Mouse (Mus musculus) kidney, embryonic 15.5 days (tissue): ENCODE results near the gene Fen1. TPM values are rescaled to one million over a fixed set of nuclear protein-coding genes. Genes with fewer than 3 reads are reported as not detected.

Source experiments
- ATAC-seq: fragments of 200-750 bp; cut with Nextera tagmentation; replicated peaks from 2 replicates; pipeline ENCODE4 v1.8.0; 2017; ENCODE audit warnings: moderate TSS enrichment; ENCODE audit not compliant: low FRiP score
- H3K27ac ChIP-seq: fragments of 300-500 bp; sonication (generic); 2 replicates; pipeline ENCODE4 v1.5.1; 2015; ENCODE audit warnings: mild to moderate bottlenecking, inconsistent platforms
- H3K27me3 ChIP-seq: fragments of 300-500 bp; sonication (generic); 2 replicates; pipeline ENCODE4 v1.6.1; 2015; ENCODE audit warnings: inconsistent platforms
- H3K36me3 ChIP-seq: fragments of 300-500 bp; sonication (generic); 2 replicates; pipeline ENCODE4 v1.6.1; 2015; ENCODE audit warnings: inconsistent platforms
- H3K4me1 ChIP-seq: fragments of 300-500 bp; sonication (generic); 2 replicates; pipeline ENCODE4 v1.6.1; 2015; ENCODE audit warnings: inconsistent platforms
- H3K4me2 ChIP-seq: fragments of 300-500 bp; sonication (generic); 2 replicates; pipeline ENCODE4 v1.6.1; 2015; ENCODE audit warnings: moderate library complexity, mild to moderate bottlenecking, inconsistent platforms
- H3K4me3 ChIP-seq: fragments of 300-500 bp; sonication (generic); replicated peaks from 2 replicates; pipeline ENCODE4 v1.5.1; 2015; ENCODE audit warnings: mild to moderate bottlenecking, inconsistent platforms
- H3K9ac ChIP-seq: fragments of 300-500 bp; sonication (generic); 2 replicates; pipeline ENCODE4 v1.6.1; 2015; ENCODE audit warnings: mild to moderate bottlenecking, inconsistent platforms
- H3K9me3 ChIP-seq: fragments of 300-500 bp; sonication (generic); replicated peaks from 2 replicates; pipeline ENCODE4 v1.6.1; 2016; ENCODE audit warnings: inconsistent platforms
- WGBS: fragments of 180-500 bp; shearing (Covaris S2); methylation state at CpG from one replicate; pipeline ENCODE4 v1.1.7; 2015; ENCODE audit warnings: mixed read lengths; 5-methylcytosine and 5-hydroxymethylcytosine counted together
- microRNA-seq: library from miRNA; unstranded; fragments of <30 nt; microRNA quantifications from one replicate; pipeline ENCODE4, GENCODE M21; 2016
- polyA plus RNA-seq: library from polyadenylated mRNA; unstranded; fragments of >200 nt; fragmentation: Nextera tagmentation; extraction: Ambion mirVana; gene quantifications from 2 replicates; pipeline ENCODE4 v1.2.1, GENCODE M21; 2015

Gene Fen1
- polyA plus RNA-seq, 1 experiment from 2014 or later = 111 TPM

DNA sequence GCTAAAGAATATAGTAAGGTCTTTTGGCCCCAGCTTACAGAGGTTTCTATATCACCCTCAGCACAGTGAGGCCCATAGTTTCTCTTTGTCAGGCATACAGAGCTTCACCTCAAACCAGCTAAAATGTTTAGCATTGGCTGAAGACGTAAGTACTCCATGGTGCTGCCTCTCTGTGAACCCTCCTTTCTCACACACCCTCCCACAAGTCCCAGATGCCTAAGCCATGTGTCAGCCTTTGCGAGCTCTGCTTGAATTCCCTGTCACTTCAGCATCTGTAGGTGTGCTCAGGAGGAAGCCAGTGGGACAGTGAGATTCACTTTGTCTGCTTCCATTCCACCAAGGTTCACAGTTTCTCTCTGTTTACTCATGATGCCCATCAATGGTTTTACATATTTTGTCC is 46.2 kb downstream of the Fen1 start:
- Histone ChIP-seq H3K4me3 (no peak overlapping the region), H3K4me2 (no peak overlapping the region), H3K9me3 (no peaks in the 10 kb centered on the region; the same call in 1 of the 2 replicates), H3K36me3 (no peaks in the 10 kb centered on the region), H3K9ac (no peak overlapping the region), H3K27me3 (no peaks in the 10 kb centered on the region), H3K4me1 (no peaks in the 10 kb centered on the region), H3K27ac (no peak overlapping the region)
- ATAC-seq = no peak
- 59% methylated on average over 2 of the region's 2 CpGs for WGBS

DNA sequence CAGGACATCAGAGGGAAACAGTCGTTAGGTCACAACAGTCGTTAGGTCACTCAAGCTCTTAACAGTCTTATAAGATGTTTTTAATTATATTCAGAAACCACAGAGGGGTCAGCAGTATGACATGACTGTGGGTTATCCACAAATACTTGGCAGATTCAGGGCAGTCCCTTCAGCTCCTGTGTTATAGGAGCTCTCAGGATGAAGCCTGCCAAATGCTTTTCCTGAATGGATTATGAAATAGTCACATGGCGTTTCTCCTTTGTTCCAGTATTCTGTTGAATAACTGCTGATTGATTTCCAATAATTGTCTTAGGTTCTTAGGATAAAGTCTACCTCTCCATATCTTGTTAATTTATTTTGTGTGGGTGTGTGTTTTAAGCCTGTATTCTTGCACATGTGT is 54.8 kb downstream of the Fen1 start:
- 68% methylated on average over 3 of the region's 3 CpGs for WGBS
- no peak overlapping the region for H3K27ac ChIP-seq

More for the DNA sequence above, 54.8 kb downstream of the Fen1 start:
- no peak overlapping the region for H3K4me2 ChIP-seq
- no peak for ATAC-seq
- no peak overlapping the region for H3K9ac ChIP-seq
- no peaks in the 10 kb centered on the region; the same call in 1 of the 2 replicates for H3K9me3 ChIP-seq
- H3K4me3 ChIP-seq = no peak overlapping the region
- H3K4me1 ChIP-seq = no peaks in the 10 kb centered on the region
- H3K27me3 ChIP-seq = no peaks in the 10 kb centered on the region
- no peaks in the 10 kb centered on the region for H3K36me3 ChIP-seq

Small RNAs within 50 kb of the gene (microRNA-seq; reads per million reads assigned to microRNA genes)
- gene Mir6993 = 0.44 reads per million

Other genes starting within 250 kb of the Fen1 start
- 1,594 and 1,598 TPM in 2 replicates for gene Fth1, start 223.6 kb downstream of the Fen1 start, polyA plus RNA-seq
- 1.4 and 1.7 TPM in 2 replicates for gene Best1, start 202.5 kb downstream of the Fen1 start, polyA plus RNA-seq
- 28.0 and 34.3 TPM in 2 replicates for gene Rab3il1, start 202.5 kb downstream of the Fen1 start, polyA plus RNA-seq
- gene Fads3, start 162.6 kb downstream of the Fen1 start, polyA plus RNA-seq = 21.5 and 22.3 TPM in 2 replicates
- 76.5 and 98.4 TPM in 2 replicates for gene Fads2, start 102.4 kb downstream of the Fen1 start, polyA plus RNA-seq
- 95.3 and 108 TPM in 2 replicates for gene Fads1, start 21.3 kb downstream of the Fen1 start, polyA plus RNA-seq
- gene Tmem258, start 155 bp downstream of the Fen1 start, polyA plus RNA-seq = 477 and 511 TPM in 2 replicates
- 3.3 and 4.2 TPM in 2 replicates for gene Myrf, start 36.6 kb upstream of the Fen1 start, polyA plus RNA-seq
- 3.1 and 3.7 TPM in 2 replicates for gene Dagla, start 100.7 kb upstream of the Fen1 start, polyA plus RNA-seq
- gene Syt7, start 184.9 kb upstream of the Fen1 start, polyA plus RNA-seq = 1.5 and 2.3 TPM in 2 replicates